Mouse (Mus musculus) CH12.LX (cell line): Measurements from ENCODE around the gene Rab8a. TPM values are rescaled to one million over a fixed set of nuclear protein-coding genes. Genes with fewer than 3 reads are reported as not detected.

Source experiments
- DNase-seq: peaks from one replicate; pipeline ENCODE4 v3.0.0-alpha.2; 2013; ENCODE audit errors: extremely low read depth
- H3K27ac ChIP-seq: 2 replicates; pipeline ENCODE4 v1.5.1; 2012; ENCODE audit warnings: low read depth, mild to moderate bottlenecking, control low read depth, moderate library complexity; ENCODE audit not compliant: insufficient read depth
- H3K27me3 ChIP-seq: replicated peaks from 2 replicates; pipeline ENCODE3; 2012; ENCODE audit warnings: inconsistent platforms
- H3K36me3 ChIP-seq, 2 experiments: replicated peaks in 1 of 2; 2 replicates each; pipeline versions ENCODE3 to v1.6.1; 2012; ENCODE audit warnings: inconsistent platforms in 1 of 2, low read length in 1 of 2, mild to moderate bottlenecking in 1 of 2, mixed read lengths in 1 of 2, moderate library complexity in 1 of 2; ENCODE audit not compliant: control insufficient read depth in 1 of 2, insufficient read depth in 1 of 2
- H3K4me1 ChIP-seq, 2 experiments: 2 replicates each; pipeline ENCODE4 v1.6.1; 2012; ENCODE audit warnings: inconsistent platforms in 1 of 2, moderate library complexity in 1 of 2; ENCODE audit not compliant: insufficient read depth in 2 of 2, control insufficient read depth in 1 of 2
- H3K4me2 ChIP-seq: 2 replicates; pipeline ENCODE4 v1.6.1; 2012; ENCODE audit warnings: low read depth, mild to moderate bottlenecking, control low read depth; ENCODE audit not compliant: poor library complexity, insufficient read depth, severe bottlenecking
- H3K4me3 ChIP-seq, 3 experiments: fragments of 150-350 bp in 1 of 3; sonication (generic) in 1 of 3; replicated peaks in 1 of 3; 2 replicates each; pipeline versions ENCODE3 to v1.5.1; 2011 to 2012; ENCODE audit warnings: low read depth in 2 of 3, low read length in 2 of 3, mild to moderate bottlenecking in 2 of 3, moderate library complexity in 2 of 3, control low read depth in 1 of 3, improper control_type of control experiment in 1 of 3, inconsistent platforms in 1 of 3, mixed read lengths in 1 of 3; ENCODE audit not compliant: poor library complexity in 1 of 3
- H3K79me2 ChIP-seq: replicated peaks from 2 replicates; pipeline ENCODE4 v1.6.1; 2012; ENCODE audit warnings: mild to moderate bottlenecking, moderate library complexity; ENCODE audit not compliant: control insufficient read depth, poor library complexity, insufficient read depth, severe bottlenecking; ENCODE audit errors: extremely low read depth
- H3K9ac ChIP-seq: 2 replicates; pipeline ENCODE4 v1.6.1; 2012; ENCODE audit warnings: low read depth, mild to moderate bottlenecking, control low read depth, moderate library complexity; ENCODE audit not compliant: insufficient read depth
- H3K9me3 ChIP-seq: replicated peaks from 2 replicates; pipeline ENCODE3; 2012; ENCODE audit warnings: low read length, inconsistent platforms, mixed read lengths
- BHLHE40 ChIP-seq: IDR thresholded peaks from 2 replicates; pipeline ENCODE4 v1.6.1; 2011; ENCODE audit warnings: mild to moderate bottlenecking, low read depth, low read length, improper control_type of control experiment
- CHD2 ChIP-seq: IDR thresholded peaks from 2 replicates; pipeline ENCODE4 v1.6.1; 2011; ENCODE audit warnings: low read length, improper control_type of control experiment
- ELF1 ChIP-seq: IDR thresholded peaks from 2 replicates; pipeline ENCODE4 v1.6.1; 2014; ENCODE audit warnings: low read depth, mild to moderate bottlenecking, inconsistent platforms, low read length, improper control_type of control experiment
- GABPA ChIP-seq: IDR thresholded peaks from 2 replicates; pipeline ENCODE4 v1.6.1; 2012; ENCODE audit warnings: low read depth, low read length, improper control_type of control experiment, inconsistent platforms; ENCODE audit not compliant: insufficient replicate concordance
- HCFC1 ChIP-seq: IDR thresholded peaks from 2 replicates; pipeline ENCODE4 v1.6.1; 2012; ENCODE audit warnings: low read depth, mild to moderate bottlenecking, inconsistent platforms, low read length, improper control_type of control experiment
- IRF4 ChIP-seq: IDR thresholded peaks from 2 replicates; pipeline ENCODE4 v1.6.1; 2014; ENCODE audit warnings: low read depth, mild to moderate bottlenecking, inconsistent platforms, low read length, improper control_type of control experiment
- KAT2A ChIP-seq: IDR thresholded peaks from 2 replicates; pipeline ENCODE4 v1.6.1; 2012; ENCODE audit warnings: low read length, improper control_type of control experiment, inconsistent platforms; ENCODE audit not compliant: insufficient replicate concordance
- MAFK ChIP-seq: IDR thresholded peaks from 2 replicates; pipeline ENCODE4 v1.6.1; 2011; ENCODE audit warnings: low read length, improper control_type of control experiment; ENCODE audit not compliant: insufficient replicate concordance
- MAX ChIP-seq: IDR thresholded peaks from 2 replicates; pipeline ENCODE4 v1.6.1; 2011; ENCODE audit warnings: low read length, improper control_type of control experiment
- MEF2A ChIP-seq: IDR thresholded peaks from 2 replicates; pipeline ENCODE4 v1.6.1; 2014; ENCODE audit warnings: low read depth, mild to moderate bottlenecking, inconsistent platforms, low read length, improper control_type of control experiment, borderline replicate concordance
- MXI1 ChIP-seq: IDR thresholded peaks from 2 replicates; pipeline ENCODE4 v1.6.1; 2011; ENCODE audit warnings: mild to moderate bottlenecking, low read depth, low read length, improper control_type of control experiment
- MYC ChIP-seq: IDR thresholded peaks from 2 replicates; pipeline ENCODE4 v1.6.1; 2011; ENCODE audit warnings: low read depth, mild to moderate bottlenecking, improper control_type of control experiment, low read length
- NELFE ChIP-seq: IDR thresholded peaks from 2 replicates; pipeline ENCODE4 v1.6.1; 2011; ENCODE audit warnings: low read depth, low read length, improper control_type of control experiment
- NRF1 ChIP-seq: IDR thresholded peaks from 2 replicates; pipeline ENCODE4 v1.6.1; 2014; ENCODE audit warnings: low read depth, mild to moderate bottlenecking, inconsistent platforms, low read length, improper control_type of control experiment, moderate library complexity
- POLR2A ChIP-seq: IDR thresholded peaks from 2 replicates; pipeline ENCODE4 v1.6.1; 2011; ENCODE audit warnings: low read depth, mild to moderate bottlenecking, improper control_type of control experiment, low read length
- RCOR1 ChIP-seq: conservative IDR thresholded peaks from 2 replicates; pipeline ENCODE4 v1.6.1; 2012; ENCODE audit warnings: low read depth, mild to moderate bottlenecking, inconsistent platforms, low read length, improper control_type of control experiment
- SIN3A ChIP-seq: IDR thresholded peaks from 2 replicates; pipeline ENCODE4 v1.6.1; 2012; ENCODE audit warnings: low read length, improper control_type of control experiment, inconsistent platforms
- TBP ChIP-seq: conservative IDR thresholded peaks from 2 replicates; pipeline ENCODE4 v1.6.1; 2011; ENCODE audit warnings: low read depth, low read length, improper control_type of control experiment
- TCF12 ChIP-seq: IDR thresholded peaks from 2 replicates; pipeline ENCODE4 v1.6.1; 2014; ENCODE audit warnings: low read depth, mild to moderate bottlenecking, inconsistent platforms, low read length, improper control_type of control experiment
- ZKSCAN1 ChIP-seq: IDR thresholded peaks from 2 replicates; pipeline ENCODE4 v1.6.1; 2012; ENCODE audit warnings: low read depth, inconsistent platforms, low read length, improper control_type of control experiment, borderline replicate concordance
- ZMIZ1 ChIP-seq: IDR thresholded peaks from 2 replicates; pipeline ENCODE4 v1.6.1; 2012; ENCODE audit warnings: low read depth, mild to moderate bottlenecking, inconsistent platforms, low read length, improper control_type of control experiment
- dilution Hi-C: fragments of 300-500 bp; cut with MboI; formaldehyde crosslinking; loops from 2 replicates; pipeline ENCODE4 v1.14.3; 2020; ENCODE audit warnings: low sequenced_read_pairs; ENCODE audit not compliant: extremely low pct_unique_long_range_greater_than_20kb, extremely low pct_ligation_motif_present
- in situ Hi-C: fragments of 300-500 bp; cut with MboI; formaldehyde crosslinking; loops from 3 replicates; pipeline ENCODE4 v1.14.3; 2019; ENCODE audit warnings: low sequenced_read_pairs, low pct_ligation_motif_present, low pct_unique_long_range_greater_than_20kb, mixed read lengths
- polyA plus RNA-seq: library from polyadenylated mRNA; unstranded; fragments of >175 nt; gene quantifications from 2 replicates; pipeline ENCODE4 v1.2.1, GENCODE M21; 2012; ENCODE audit warnings: low read depth; ENCODE audit not compliant: insufficient read length
- total RNA-seq, 2 experiments: library from RNA; depleted of rRNA; stranded (reverse); fragments of 300-350 nt in 1 of 2; fragments of >200 nt in 1 of 2; gene quantifications; 2 replicates each; pipeline ENCODE4 v1.2.3; 2012 to 2014

Gene Rab8a
- total and polyA plus RNA-seq, 3 experiments = 102 to 190 (median 136) TPM

DNA sequence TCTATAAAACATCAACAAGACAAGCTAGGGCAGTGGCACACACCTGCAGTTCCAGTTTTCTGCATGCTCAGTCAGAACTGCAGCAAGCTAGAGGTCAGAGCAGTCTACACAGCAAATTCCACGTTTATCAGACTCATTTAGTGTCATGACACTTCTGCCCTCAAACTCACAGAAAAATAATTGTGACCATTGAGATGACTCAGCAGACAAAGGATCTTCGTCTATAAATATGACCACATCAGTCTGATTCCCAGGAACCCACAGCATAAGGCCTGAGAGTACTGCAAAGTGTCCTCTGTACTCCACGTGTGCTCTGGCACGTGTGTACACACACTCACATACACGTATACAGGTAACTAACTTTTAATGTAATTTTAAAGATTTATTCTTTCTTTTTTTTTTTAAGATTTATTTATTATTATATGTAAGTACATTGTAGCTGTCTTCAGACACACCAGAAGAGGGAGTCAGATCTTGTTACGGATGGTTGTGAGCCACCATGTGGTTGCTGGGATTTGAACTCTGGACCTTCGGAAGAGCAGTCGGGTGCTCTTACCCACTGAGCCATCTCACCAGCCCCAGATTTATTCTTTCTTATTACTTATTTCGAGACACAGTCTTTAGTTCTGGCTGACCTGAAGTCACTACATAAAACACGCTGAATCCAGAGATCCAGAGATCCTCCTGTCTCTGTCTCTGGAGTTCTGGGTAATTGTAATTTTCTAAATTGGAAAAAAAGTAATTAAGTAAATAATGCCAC lies 58.0 kb downstream of the Rab8a start:
- peaks cover 3 to 38% of the 10 kb centered on the region in 2 experiments; a peak in 3 of 4 replicates for H3K4me1 ChIP-seq

DNA sequence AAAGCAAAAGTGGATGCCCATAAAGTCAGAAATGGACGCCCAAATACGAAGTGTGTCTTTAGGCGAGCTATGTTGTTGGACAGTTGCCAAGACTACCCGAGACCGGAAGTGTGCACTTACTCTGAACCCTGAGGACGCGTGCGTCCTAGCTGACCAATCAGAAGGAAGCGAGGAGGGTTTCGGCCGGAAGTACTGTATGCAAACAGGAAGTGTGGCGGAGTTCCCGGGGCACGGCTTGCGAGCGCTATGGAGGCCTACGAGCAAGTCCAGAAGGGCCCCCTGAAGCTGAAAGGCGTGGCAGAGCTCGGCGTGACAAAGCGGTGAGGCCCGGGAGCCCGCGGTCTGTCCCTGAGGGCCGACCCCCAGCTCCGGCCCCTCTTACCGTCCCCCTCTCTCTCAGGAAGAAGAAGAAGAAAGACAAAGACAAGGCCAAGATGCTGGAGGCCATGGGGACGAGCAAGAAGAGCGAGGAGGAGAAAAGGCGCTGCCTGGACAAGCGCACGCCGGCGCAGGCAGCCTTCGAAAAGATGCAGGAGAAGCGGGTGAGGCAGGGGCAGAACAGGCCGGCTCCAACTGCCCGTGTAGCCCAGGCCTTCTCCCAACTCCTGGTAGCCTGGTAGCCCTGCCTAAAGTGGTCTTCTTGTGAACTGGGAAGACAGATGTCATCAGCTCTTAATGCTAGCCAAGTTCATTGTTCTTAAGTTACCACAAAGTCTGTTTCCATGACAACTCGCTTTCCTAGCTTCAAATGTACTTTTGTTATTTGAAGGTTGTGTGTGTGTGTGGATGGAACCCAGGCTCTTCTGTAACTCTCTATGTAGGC lies 58.8 kb downstream of the Rab8a start, which contains the start of gene Fam32a:
Fam32a (plus strand) TSS at position 190 of the 823 bp plus-strand sequence.
- Histone ChIP-seq H3K27ac (peak within 1 kb of the TSS; percentile 43), H3K4me1 (peaks cover 3 to 37% of the 10 kb centered on the region in 2 experiments; a peak in 3 of 4 replicates), H3K9me3 (no peaks in the 10 kb centered on the region), H3K79me2 (peaks cover 16% of the 10 kb centered on the region), H3K9ac (peak within 1 kb of the TSS; percentile 88), H3K36me3 (peaks cover 28 to 33% of the 10 kb centered on the region in 2 experiments), H3K4me2 (peak within 1 kb of the TSS; percentile 84), H3K4me3 (peak within 1 kb of the TSS; percentile 75 to 79 (median 76)), H3K27me3 (no peaks in the 10 kb centered on the region)
- peak; percentile 99 for DNase-seq
- dilution Hi-C loops = no loop called here
- TF ChIP-seq IRF4 (peak; percentile 54; the same call in 1 of the 2 replicates), BHLHE40 (peak; percentile 88), GABPA (no peak; the same call in 1 of the 2 replicates), ELF1 (peak; percentile 99), POLR2A (peak; percentile 73), RCOR1 (no peak), MYC (peak; percentile 79; the same call in 1 of the 2 replicates), SIN3A (peak; percentile 98), MEF2A (no peak), TCF12 (peak; percentile 71), MAFK (no peak), MXI1 (peak; percentile 83), ZMIZ1 (peak; percentile 55; the same call in 1 of the 2 replicates), ZKSCAN1 (no peak), NELFE (peak; percentile 75), HCFC1 (peak; percentile 86), TBP (peak; percentile 61; the same call in 1 of the 2 replicates), NRF1 (peak; percentile 79), MAX (peak; percentile 82; the same call in 1 of the 2 replicates), KAT2A (peak; percentile 74; the same call in 1 of the 2 replicates), CHD2 (peak; percentile 53; the same call in 1 of the 2 replicates)
- in situ Hi-C loops = loop anchor here (5.0 kb wide), 1 partner anchor 42 kb away; no protein-coding TSS in a partner anchor

More for the DNA sequence above, 58.0 kb downstream of the Rab8a start:
- Histone ChIP-seq H3K4me2 (peak overlapping the region; percentile 38; the same call in 1 of the 2 replicates), H3K27me3 (no peaks in the 10 kb centered on the region)
- TF ChIP-seq ZKSCAN1 = no peak
- no peak for TF ChIP-seq MXI1
- TF ChIP-seq KAT2A = no peak
- TF ChIP-seq, all 38 proteins: peak for 0
- Histone ChIP-seq H3K36me3 (peaks cover 27 to 31% of the 10 kb centered on the region in 2 experiments), H3K27ac (no peak overlapping the region), H3K9ac (0 out of 2 replicates have a peak overlapping the region, but pooled peaks have one; percentile 30), H3K9me3 (no peaks in the 10 kb centered on the region), H3K4me3 (peak overlapping the region in 2 of 3 experiments; percentile 43 to 75), H3K79me2 (peaks cover 16% of the 10 kb centered on the region)
- in situ Hi-C loops (loop anchor here (5.0 kb wide), 1 partner anchor 42 kb away; no protein-coding TSS in a partner anchor), dilution Hi-C loops (no loop called here)
- DNase-seq = no peak
